8 mouse cellular contexts compared by ENCODE assay signal in genomic region chr2:30795271-30795888, GRCm38 (mm10). TPM values are rescaled to one million over a fixed set of nuclear protein-coding genes. Genes with fewer than 3 reads are reported as not detected.
DNase-seq lines count a peak whose midpoint lies in the region; ATAC-seq and TF ChIP-seq lines count a peak whose summit lies in the region.

No protein-coding gene starts in this region.

- DNase-seq in heart, embryonic 10.5 days (ENCODE audit: low spot score): no peak
- no peak for DNase-seq in heart, adult 8-10 months (ENCODE audit: low spot score)
- no peak for DNase-seq in MEL (ENCODE audit: low read depth, low spot score)
- no peak for DNase-seq in hindbrain, embryonic 10.5 days (ENCODE audit: low spot score)
- no peak for DNase-seq in liver, postnatal 0 days
- no peak for DNase-seq in right cerebral cortex, postnatal 4 days
- DNase-seq in urinary bladder, postnatal 14 days (ENCODE audit: low spot score): no peak
- DNase-seq in left cerebral cortex, adult 18-20 months (ENCODE audit: low spot score in 2 of 2): no peak

- WGBS in heart, embryonic 10.5 days: 72% methylated on average over 7 of the region's 7 CpGs
- WGBS in hindbrain, embryonic 10.5 days: 61% methylated on average over 7 of the region's 7 CpGs
- 64% methylated on average over 7 of the region's 7 CpGs for WGBS in liver, postnatal 0 days (ENCODE audit: insufficient replicate concordance)

- peak overlapping the region; percentile 87; the same call in 1 of the 2 replicates for H3K27ac ChIP-seq in heart, embryonic 10.5 days
- H3K27ac ChIP-seq in MEL (ENCODE audit: control insufficient read depth, low read depth, low read length): no peak overlapping the region
- peak overlapping the region; percentile 93 for H3K27ac ChIP-seq in hindbrain, embryonic 10.5 days
- no peak overlapping the region for H3K27ac ChIP-seq in liver, postnatal 0 days (ENCODE audit: low read depth)

- peak overlapping the region; percentile 37 for H3K9ac ChIP-seq in MEL (ENCODE audit: control insufficient read depth, low read depth, low read length, poor library complexity, severe bottlenecking)
- no peak overlapping the region; the same call in 1 of the 2 replicates for H3K9ac ChIP-seq in liver, postnatal 0 days (replicated peaks)

- H3K9me3 ChIP-seq in heart, embryonic 10.5 days: no peaks in the 10 kb centered on the region
- no peaks in the 10 kb centered on the region for H3K9me3 ChIP-seq in MEL (replicated peaks; ENCODE audit: insufficient read depth, low read length)
- no peaks in the 10 kb centered on the region for H3K9me3 ChIP-seq in hindbrain, embryonic 10.5 days
- H3K9me3 ChIP-seq in liver, postnatal 0 days (ENCODE audit: low read length): no peaks in the 10 kb centered on the region

- TF ChIP-seq RAD21 in MEL (IDR thresholded peaks at IDR 0.05; ENCODE audit: low read depth, low read length): no peak

- H3K4me3 ChIP-seq in heart, embryonic 10.5 days: peak overlapping the region; percentile 57
- H3K4me3 ChIP-seq in MEL (ENCODE audit: control insufficient read depth in 1 of 2, insufficient read depth in 1 of 2, low read depth in 2 of 2, low read length in 2 of 2): peak overlapping the region; percentile 50 to 71
- H3K4me3 ChIP-seq in hindbrain, embryonic 10.5 days: peak overlapping the region; percentile 53
- H3K4me3 ChIP-seq in liver, postnatal 0 days (ENCODE audit: low read depth, low read length): peak overlapping the region; percentile 38

- H3K4me1 ChIP-seq in heart, embryonic 10.5 days: peaks cover 32% of the 10 kb centered on the region
- peaks cover 0 to 10% of the 10 kb centered on the region in 2 experiments; a peak in 3 of 4 replicates for H3K4me1 ChIP-seq in MEL (ENCODE audit: control insufficient read depth in 1 of 2, insufficient read depth in 2 of 2, low read length in 2 of 2)
- H3K4me1 ChIP-seq in hindbrain, embryonic 10.5 days (replicated peaks): peaks cover 76% of the 10 kb centered on the region
- peaks cover 7% of the 10 kb centered on the region for H3K4me1 ChIP-seq in liver, postnatal 0 days (ENCODE audit: insufficient read depth)

- H3K79me2 ChIP-seq in MEL (ENCODE audit: control insufficient read depth, insufficient read depth, low read length, poor library complexity): no peaks in the 10 kb centered on the region

- no peaks in the 10 kb centered on the region for H3K36me3 ChIP-seq in heart, embryonic 10.5 days
- peaks cover 0 to 4% of the 10 kb centered on the region in 2 experiments; a peak in 2 of 4 replicates for H3K36me3 ChIP-seq in MEL (ENCODE audit: control insufficient read depth in 1 of 2, insufficient read depth in 2 of 2, low read length in 2 of 2)
- no peaks in the 10 kb centered on the region for H3K36me3 ChIP-seq in hindbrain, embryonic 10.5 days
- no peaks in the 10 kb centered on the region for H3K36me3 ChIP-seq in liver, postnatal 0 days (replicated peaks; ENCODE audit: insufficient read depth, low read length)

- no peak for ATAC-seq in liver, postnatal 0 days

- TF ChIP-seq CTCF in MEL (IDR thresholded peaks at IDR 0.05 in 2 of 3, conservative IDR thresholded peaks at IDR 0.05 in 1 of 3; ENCODE audit: control insufficient read depth in 1 of 3, insufficient read depth in 1 of 3, low read depth in 2 of 3, low read length in 3 of 3, poor library complexity in 1 of 3, severe bottlenecking in 1 of 3): no peak
- no peak for TF ChIP-seq CTCF in liver, postnatal 0 days (IDR thresholded peaks at IDR 0.05; ENCODE audit: low read depth)

- peaks cover 36% of the 10 kb centered on the region for H3K27me3 ChIP-seq in heart, embryonic 10.5 days (ENCODE audit: insufficient read depth, poor library complexity, severe bottlenecking)
- no peaks in the 10 kb centered on the region for H3K27me3 ChIP-seq in MEL (ENCODE audit: control insufficient read depth in 1 of 2, insufficient read depth in 2 of 2, low read length in 2 of 2)
- H3K27me3 ChIP-seq in hindbrain, embryonic 10.5 days (ENCODE audit: insufficient read depth, poor library complexity, severe bottlenecking): peaks cover 36% of the 10 kb centered on the region
- H3K27me3 ChIP-seq in liver, postnatal 0 days (ENCODE audit: insufficient read depth, low read length): peaks cover 22% of the 10 kb centered on the region

- H3K4me2 ChIP-seq in liver, postnatal 0 days (ENCODE audit: low read depth, low read length): peak overlapping the region; percentile 83

- TF ChIP-seq POLR2A in MEL (IDR thresholded peaks at IDR 0.05; ENCODE audit: control insufficient read depth in 1 of 2, insufficient read depth in 1 of 2, low read depth in 1 of 2, low read length in 2 of 2, poor library complexity in 1 of 2): no peak

- no peak for TF ChIP-seq EP300 in MEL (IDR thresholded peaks at IDR 0.05; ENCODE audit: low read depth in 1 of 2, low read length in 2 of 2)
- TF ChIP-seq EP300 in liver, postnatal 0 days (IDR thresholded peaks at IDR 0.05; ENCODE audit: low read depth): no peak

TF ChIP-seq in MEL, 35 proteins besides CTCF, POLR2A, EP300 and RAD21 (continues in another document):
- no peak for TF ChIP-seq USF1 (IDR thresholded peaks at IDR 0.05; ENCODE audit: low read depth, low read length)
- TF ChIP-seq CHD2 (IDR thresholded peaks at IDR 0.05; ENCODE audit: low read length): no peak
- no peak for TF ChIP-seq GABPA (IDR thresholded peaks at IDR 0.05; ENCODE audit: low read depth, low read length)
- no peak for TF ChIP-seq MYC (IDR thresholded peaks at IDR 0.05; ENCODE audit: low read depth, low read length)
- TF ChIP-seq UBTF (IDR thresholded peaks at IDR 0.05; ENCODE audit: borderline replicate concordance, insufficient read depth, low read depth, low read length): no peak
- TF ChIP-seq MXI1 (IDR thresholded peaks at IDR 0.05; ENCODE audit: low read depth, low read length): no peak
- no peak for TF ChIP-seq JUND (IDR thresholded peaks at IDR 0.05; ENCODE audit: low read depth, low read length)
- TF ChIP-seq BHLHE40 (IDR thresholded peaks at IDR 0.05; ENCODE audit: borderline replicate concordance, low read depth, low read length): no peak
- TF ChIP-seq ETS1 (IDR thresholded peaks at IDR 0.05; ENCODE audit: low read depth, low read length): no peak
- TF ChIP-seq KAT2A (conservative IDR thresholded peaks at IDR 0.05; ENCODE audit: low read depth, low read length): no peak
- no peak for TF ChIP-seq POLR2AphosphoS5 (IDR thresholded peaks at IDR 0.05; ENCODE audit: borderline replicate concordance, low read depth, low read length)
- no peak for TF ChIP-seq ZC3H11A (IDR thresholded peaks at IDR 0.05; ENCODE audit: low read depth, low read length)
- no peak for TF ChIP-seq ZKSCAN1 (IDR thresholded peaks at IDR 0.05; ENCODE audit: low read depth, low read length)
- TF ChIP-seq MAX (IDR thresholded peaks at IDR 0.05; ENCODE audit: low read length): no peak
- TF ChIP-seq USF2 (IDR thresholded peaks at IDR 0.05; ENCODE audit: borderline replicate concordance in 1 of 2, insufficient read depth in 1 of 2, low read depth in 1 of 2, low read length in 2 of 2): no peak
- no peak for TF ChIP-seq SIN3A (IDR thresholded peaks at IDR 0.05; ENCODE audit: low read length)
- no peak for TF ChIP-seq MYB (IDR thresholded peaks at IDR 0.05; ENCODE audit: low read depth, low read length)
- no peak for TF ChIP-seq ZNF384 (IDR thresholded peaks at IDR 0.05; ENCODE audit: low read depth, low read length)

RNA-seq across cellular contexts. Expression of gene 1700001O22Rik, which starts 8.1 kb away (rescaled TPM):
- polyA plus RNA-seq in heart, embryonic 10.5 days (2016; fragmentation: Nextera tagmentation; extraction: Ambion mirVana): 1.3 and 1.8 TPM in 2 replicates
- total RNA-seq in heart, adult 8-10 months (2022): 1 to 10 TPM in 1 of 4 experiments, under 1 TPM in 3; 0.24 to 1.2 (median 0.55) TPM
- total RNA-seq in MEL (2012; rRNA removed): 0.50 TPM in 1 of 2 replicates, not detected in the other
- polyA plus RNA-seq in MEL (2012; ENCODE audit: insufficient read depth in 1 of 2, insufficient read length in 2 of 2, low read depth in 1 of 2, low replicate concordance in 2 of 2, missing spikeins in 1 of 2): 1 to 10 TPM in 1 of 2 experiments, not detected in 1; 1.8 TPM
- polyA plus RNA-seq in hindbrain, embryonic 10.5 days (2016; fragmentation: Nextera tagmentation; extraction: Ambion mirVana): 3.1 and 3.4 TPM in 2 replicates
- not detected in 2 replicates for polyA plus RNA-seq in liver, postnatal 0 days (2015; fragmentation: Nextera tagmentation; extraction: Ambion mirVana)
- 1 to 10 TPM; 8.2 to 8.4 TPM for total RNA-seq in left cerebral cortex, adult 18-20 months (2021)

RNA-seq across cellular contexts. Expression of gene Ntmt1, which starts 12.2 kb away (rescaled TPM):
- 102 and 116 TPM in 2 replicates for polyA plus RNA-seq in heart, embryonic 10.5 days (2016; fragmentation: Nextera tagmentation; extraction: Ambion mirVana)
- 10 to 100 TPM; 23.8 to 27.7 (median 25.3) TPM for total RNA-seq in heart, adult 8-10 months (2022)
- 66.3 and 83.2 TPM in 2 replicates for total RNA-seq in MEL (2012; rRNA removed)
- polyA plus RNA-seq in MEL (2012; ENCODE audit: insufficient read depth in 1 of 2, insufficient read length in 2 of 2, low read depth in 1 of 2, low replicate concordance in 2 of 2, missing spikeins in 1 of 2): 10 to 100 TPM in 1 of 2 experiments, not detected in 1; 58.9 TPM
- polyA plus RNA-seq in hindbrain, embryonic 10.5 days (2016; fragmentation: Nextera tagmentation; extraction: Ambion mirVana): 125 and 134 TPM in 2 replicates
- 27.8 and 30.2 TPM in 2 replicates for polyA plus RNA-seq in liver, postnatal 0 days (2015; fragmentation: Nextera tagmentation; extraction: Ambion mirVana)
- total RNA-seq in left cerebral cortex, adult 18-20 months (2021): 10 to 100 TPM; 32.9 to 34.1 TPM

RNA-seq across cellular contexts. Expression of gene Asb6, which starts 34.8 kb away (rescaled TPM):
- polyA plus RNA-seq in heart, embryonic 10.5 days (2016; fragmentation: Nextera tagmentation; extraction: Ambion mirVana): 31.3 and 40.1 TPM in 2 replicates
- total RNA-seq in heart, adult 8-10 months (2022): 10 to 100 TPM in 1 of 4 experiments, 1 to 10 TPM in 3; 8.4 to 11.3 (median 8.7) TPM
- total RNA-seq in MEL (2012; rRNA removed): 38.5 and 50.1 TPM in 2 replicates
- polyA plus RNA-seq in MEL (2012; ENCODE audit: insufficient read depth in 1 of 2, insufficient read length in 2 of 2, low read depth in 1 of 2, low replicate concordance in 2 of 2, missing spikeins in 1 of 2): 10 to 100 TPM in 1 of 2 experiments, not detected in 1; 54.6 TPM
- 46.1 and 46.5 TPM in 2 replicates for polyA plus RNA-seq in hindbrain, embryonic 10.5 days (2016; fragmentation: Nextera tagmentation; extraction: Ambion mirVana)
- 16.7 and 16.9 TPM in 2 replicates for polyA plus RNA-seq in liver, postnatal 0 days (2015; fragmentation: Nextera tagmentation; extraction: Ambion mirVana)
- total RNA-seq in left cerebral cortex, adult 18-20 months (2021): 10 to 100 TPM; 41.0 to 43.1 TPM

RNA-seq across cellular contexts. Expression of gene Prrx2, which starts 39.4 kb away (rescaled TPM):
- 49.1 and 73.9 TPM in 2 replicates for polyA plus RNA-seq in heart, embryonic 10.5 days (2016; fragmentation: Nextera tagmentation; extraction: Ambion mirVana)
- total RNA-seq in heart, adult 8-10 months (2022): under 1 TPM; 0.28 to 1.00 (median 0.73) TPM
- not detected in 2 replicates for total RNA-seq in MEL (2012; rRNA removed)
- polyA plus RNA-seq in MEL (2012; ENCODE audit: insufficient read depth in 1 of 2, insufficient read length in 2 of 2, low read depth in 1 of 2, low replicate concordance in 2 of 2, missing spikeins in 1 of 2): not detected
- polyA plus RNA-seq in hindbrain, embryonic 10.5 days (2016; fragmentation: Nextera tagmentation; extraction: Ambion mirVana): 40.6 and 43.3 TPM in 2 replicates
- polyA plus RNA-seq in liver, postnatal 0 days (2015; fragmentation: Nextera tagmentation; extraction: Ambion mirVana): 0.07 and 0.17 TPM in 2 replicates
- 1 to 10 TPM; 2.1 to 2.8 TPM for total RNA-seq in left cerebral cortex, adult 18-20 months (2021)

Comparison
In these comparisons a context has a peak if more than half of its experiments do, and no peak if none do; other contexts are left out.
1. H3K27ac ChIP-seq: peak in heart, embryonic 10.5 days (single experiment) and hindbrain, embryonic 10.5 days (single experiment); none in MEL (single experiment) and liver, postnatal 0 days (single experiment).
2. Peak in every context shown above with its lines, with median percentiles within 50 percentile points of each other: H3K4me3 ChIP-seq.